Mouse (Mus musculus) MEL (cell line): ENCODE measurements around the gene Prkce. TPM values are rescaled to one million over a fixed set of nuclear protein-coding genes. Genes with fewer than 3 reads are reported as not detected.

ENCODE experiments used
- DNase-seq: peaks from one replicate; pipeline ENCODE4 v3.0.0; 2011; ENCODE audit warnings: low read depth, low spot score
- H3K27ac ChIP-seq: 2 replicates; pipeline ENCODE4 v1.5.1; 2012; ENCODE audit warnings: low read depth, mild to moderate bottlenecking, control low read depth, low read length, moderate library complexity; ENCODE audit not compliant: control insufficient read depth
- H3K27me3 ChIP-seq, 2 experiments: fragments of 150-350 bp in 1 of 2; sonication (generic) in 1 of 2; 2 replicates each; pipeline ENCODE4 v1.6.1; 2012; ENCODE audit warnings: low read length in 2 of 2, mild to moderate bottlenecking in 2 of 2, improper control_type of control experiment in 1 of 2, moderate library complexity in 1 of 2; ENCODE audit not compliant: insufficient read depth in 2 of 2, control insufficient read depth in 1 of 2
- H3K36me3 ChIP-seq, 2 experiments: 2 replicates each; pipeline ENCODE4 v1.6.1; 2012 to 2014; ENCODE audit warnings: low read length in 2 of 2, improper control_type of control experiment in 1 of 2, inconsistent platforms in 1 of 2, mild to moderate bottlenecking in 1 of 2; ENCODE audit not compliant: insufficient read depth in 2 of 2, control insufficient read depth in 1 of 2
- H3K4me1 ChIP-seq, 2 experiments: fragments of 150-350 bp in 1 of 2; sonication (generic) in 1 of 2; 2 replicates each; pipeline ENCODE4 v1.6.1; 2012; ENCODE audit warnings: low read length in 2 of 2, improper control_type of control experiment in 1 of 2, mild to moderate bottlenecking in 1 of 2; ENCODE audit not compliant: insufficient read depth in 2 of 2, control insufficient read depth in 1 of 2
- H3K4me3 ChIP-seq, 2 experiments: fragments of 150-350 bp in 1 of 2; sonication (generic) in 1 of 2; 2 replicates each; pipeline ENCODE4 v1.5.1; 2012; ENCODE audit warnings: low read depth in 2 of 2, low read length in 2 of 2, mild to moderate bottlenecking in 2 of 2, moderate library complexity in 2 of 2, control low read depth in 1 of 2, improper control_type of control experiment in 1 of 2; ENCODE audit not compliant: control insufficient read depth in 1 of 2, insufficient read depth in 1 of 2
- H3K79me2 ChIP-seq: 2 replicates; pipeline ENCODE4 v1.6.1; 2012; ENCODE audit warnings: mild to moderate bottlenecking, low read length, moderate library complexity; ENCODE audit not compliant: control insufficient read depth, poor library complexity, insufficient read depth
- H3K9ac ChIP-seq: 2 replicates; pipeline ENCODE4 v1.6.1; 2012; ENCODE audit warnings: low read depth, mild to moderate bottlenecking, control low read depth, low read length, moderate library complexity; ENCODE audit not compliant: control insufficient read depth, poor library complexity, severe bottlenecking
- H3K9me3 ChIP-seq: fragments of 150-350 bp; sonication (generic); replicated peaks from 2 replicates; pipeline ENCODE4 v1.6.1; 2012; ENCODE audit warnings: mild to moderate bottlenecking, low read length, improper control_type of control experiment, moderate library complexity; ENCODE audit not compliant: insufficient read depth
- CHD2 ChIP-seq: IDR thresholded peaks from 2 replicates; pipeline ENCODE4 v1.6.1; 2011; ENCODE audit warnings: low read length, improper control_type of control experiment
- CTCF ChIP-seq, 3 experiments: IDR thresholded peaks in 2 of 3; conservative IDR thresholded peaks in 1 of 3; 2 replicates each; pipeline ENCODE4 v1.5.1; 2011 to 2012; ENCODE audit warnings: low read length in 3 of 3, low read depth in 2 of 3, mild to moderate bottlenecking in 2 of 3, improper control_type of control experiment in 1 of 3, inconsistent platforms in 1 of 3, mixed read lengths in 1 of 3, moderate library complexity in 1 of 3; ENCODE audit not compliant: control insufficient read depth in 1 of 3, insufficient read depth in 1 of 3, poor library complexity in 1 of 3, severe bottlenecking in 1 of 3
- E2F4 ChIP-seq: IDR thresholded peaks from 2 replicates; pipeline ENCODE4 v1.6.1; 2011; ENCODE audit warnings: low read depth, low read length, improper control_type of control experiment, borderline replicate concordance
- EP300 ChIP-seq, 2 experiments: IDR thresholded peaks; 2 replicates each; pipeline ENCODE4 v1.6.1; 2011; ENCODE audit warnings: improper control_type of control experiment in 2 of 2, low read length in 2 of 2, low read depth in 1 of 2, mild to moderate bottlenecking in 1 of 2
- GABPA ChIP-seq: IDR thresholded peaks from 2 replicates; pipeline ENCODE4 v1.6.1; 2012; ENCODE audit warnings: low read depth, mild to moderate bottlenecking, inconsistent platforms, low read length, improper control_type of control experiment, moderate library complexity
- JUND ChIP-seq: IDR thresholded peaks from 2 replicates; pipeline ENCODE4 v1.6.1; 2011; ENCODE audit warnings: low read depth, mild to moderate bottlenecking, improper control_type of control experiment, low read length
- KAT2A ChIP-seq: conservative IDR thresholded peaks from 2 replicates; pipeline ENCODE4 v1.6.1; 2012; ENCODE audit warnings: low read depth, low read length, improper control_type of control experiment, inconsistent platforms
- MAX ChIP-seq: IDR thresholded peaks from 2 replicates; pipeline ENCODE4 v1.6.1; 2011; ENCODE audit warnings: low read length, improper control_type of control experiment
- MAZ ChIP-seq: IDR thresholded peaks from 2 replicates; pipeline ENCODE4 v1.6.1; 2012; ENCODE audit warnings: low read depth, mild to moderate bottlenecking, inconsistent platforms, low read length, improper control_type of control experiment
- MEF2A ChIP-seq: IDR thresholded peaks from 2 replicates; pipeline ENCODE4 v1.6.1; 2014; ENCODE audit warnings: low read depth, mild to moderate bottlenecking, inconsistent platforms, low read length, improper control_type of control experiment; ENCODE audit not compliant: poor library complexity, insufficient replicate concordance, severe bottlenecking; ENCODE audit errors: extremely low read depth
- MYB ChIP-seq: IDR thresholded peaks from 2 replicates; pipeline ENCODE4 v1.6.1; 2011; ENCODE audit warnings: mild to moderate bottlenecking, low read depth, low read length, improper control_type of control experiment
- NELFE ChIP-seq: IDR thresholded peaks from 2 replicates; pipeline ENCODE4 v1.6.1; 2011; ENCODE audit warnings: low read depth, low read length, improper control_type of control experiment
- NRF1 ChIP-seq: IDR thresholded peaks from 2 replicates; pipeline ENCODE4 v1.6.1; 2014; ENCODE audit warnings: low read depth, mild to moderate bottlenecking, inconsistent platforms, low read length, improper control_type of control experiment, moderate library complexity; ENCODE audit not compliant: poor library complexity, insufficient read depth, severe bottlenecking
- POLR2A ChIP-seq, 2 experiments: IDR thresholded peaks; 2 replicates each; pipeline ENCODE4 v1.6.1; 2011 to 2012; ENCODE audit warnings: low read length in 2 of 2, mild to moderate bottlenecking in 2 of 2, control low read depth in 1 of 2, improper control_type of control experiment in 1 of 2, low read depth in 1 of 2, moderate library complexity in 1 of 2; ENCODE audit not compliant: control insufficient read depth in 1 of 2, insufficient read depth in 1 of 2, poor library complexity in 1 of 2
- POLR2AphosphoS2 ChIP-seq: IDR thresholded peaks from 2 replicates; pipeline ENCODE4 v1.6.1; 2011; ENCODE audit warnings: low read length, improper control_type of control experiment
- POLR2AphosphoS5 ChIP-seq: IDR thresholded peaks from 2 replicates; pipeline ENCODE4 v1.6.1; 2012; ENCODE audit warnings: low read depth, borderline replicate concordance, mild to moderate bottlenecking, inconsistent platforms, low read length, moderate library complexity, mixed read lengths
- RAD21 ChIP-seq: IDR thresholded peaks from 2 replicates; pipeline ENCODE4 v1.6.1; 2011; ENCODE audit warnings: mild to moderate bottlenecking, low read depth, low read length, improper control_type of control experiment
- RCOR1 ChIP-seq: IDR thresholded peaks from 2 replicates; pipeline ENCODE4 v1.6.1; 2012; ENCODE audit warnings: low read depth, mild to moderate bottlenecking, inconsistent platforms, low read length, improper control_type of control experiment
- SIN3A ChIP-seq: IDR thresholded peaks from 2 replicates; pipeline ENCODE4 v1.6.1; 2012; ENCODE audit warnings: low read length, improper control_type of control experiment, inconsistent platforms
- SMC3 ChIP-seq: IDR thresholded peaks from 2 replicates; pipeline ENCODE4 v1.6.1; 2011; ENCODE audit warnings: low read depth, low read length, improper control_type of control experiment
- TAL1 ChIP-seq: IDR thresholded peaks from 2 replicates; pipeline ENCODE4 v1.6.1; 2012; ENCODE audit warnings: mild to moderate bottlenecking, inconsistent platforms, low read length, moderate library complexity, mixed read lengths
- UBTF ChIP-seq: IDR thresholded peaks from 2 replicates; pipeline ENCODE4 v1.6.1; 2012; ENCODE audit warnings: low read depth, mild to moderate bottlenecking, inconsistent platforms, low read length, improper control_type of control experiment, moderate library complexity, borderline replicate concordance; ENCODE audit not compliant: insufficient read depth
- USF2 ChIP-seq, 2 experiments: IDR thresholded peaks; 2 replicates each; pipeline ENCODE4 v1.6.1; 2011 to 2012; ENCODE audit warnings: improper control_type of control experiment in 2 of 2, low read length in 2 of 2, borderline replicate concordance in 1 of 2, inconsistent platforms in 1 of 2, low read depth in 1 of 2, mild to moderate bottlenecking in 1 of 2; ENCODE audit not compliant: insufficient read depth in 1 of 2
- ZKSCAN1 ChIP-seq: IDR thresholded peaks from 2 replicates; pipeline ENCODE4 v1.6.1; 2012; ENCODE audit warnings: low read depth, mild to moderate bottlenecking, inconsistent platforms, low read length, improper control_type of control experiment, moderate library complexity
- ZMIZ1 ChIP-seq: IDR thresholded peaks from 2 replicates; pipeline ENCODE4 v1.6.1; 2012; ENCODE audit warnings: low read depth, mild to moderate bottlenecking, inconsistent platforms, low read length, improper control_type of control experiment, moderate library complexity
- ZNF384 ChIP-seq: IDR thresholded peaks from 2 replicates; pipeline ENCODE4 v1.6.1; 2012; ENCODE audit warnings: low read depth, mild to moderate bottlenecking, inconsistent platforms, low read length, improper control_type of control experiment
- polyA plus RNA-seq, 2 experiments: library from polyadenylated mRNA; stranded (reverse) in 1 of 2; unstranded in 1 of 2; fragments of >175 nt in 1 of 2; fragments of >200 nt in 1 of 2; gene quantifications; 2 replicates each; pipeline versions ENCODE4 v1.2.1 to v1.2.4; 2012; ENCODE audit warnings: low replicate concordance in 2 of 2, low read depth in 1 of 2; ENCODE audit not compliant: insufficient read length in 2 of 2, insufficient read depth in 1 of 2, missing spikeins in 1 of 2
- total RNA-seq: library from RNA; depleted of rRNA; stranded (reverse); fragments of 300-350 nt; gene quantifications from 2 replicates; pipeline ENCODE4 v1.2.3, GENCODE M21; 2012

Gene Prkce
- total and polyA plus RNA-seq, 3 experiments: 3.0 to 5.3 TPM; not detected in 1

DNA sequence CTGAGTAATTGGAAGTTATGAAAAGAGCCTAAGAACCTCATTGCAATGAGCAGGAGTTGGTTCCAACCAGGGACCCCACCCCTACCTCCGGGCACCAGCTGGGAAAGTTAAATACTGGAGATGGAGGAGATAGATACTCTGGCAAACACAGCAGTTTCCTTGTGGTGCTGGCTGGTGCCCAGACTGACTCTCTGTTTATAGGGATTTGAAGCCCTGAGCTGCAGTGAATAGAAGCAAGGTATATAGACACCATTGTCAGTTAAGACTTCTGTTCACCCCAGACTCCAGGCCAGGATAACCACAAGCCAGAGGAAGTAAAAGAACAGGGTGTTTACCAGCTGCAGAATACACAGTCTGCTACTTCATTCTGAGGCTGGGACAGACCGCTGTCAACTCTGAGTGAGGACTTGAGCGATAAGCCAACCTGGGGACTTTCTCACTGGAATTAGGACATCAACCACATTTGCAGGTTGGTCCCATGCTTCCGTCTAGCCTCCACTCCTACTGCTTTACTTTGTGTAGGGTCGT, 110.5 kb downstream of the Prkce start:
- Histone ChIP-seq H3K4me3 (no peak overlapping the region), H3K9ac (no peak overlapping the region), H3K9me3 (no peaks in the 10 kb centered on the region), H3K36me3 (peaks cover 0 to 5% of the 10 kb centered on the region in 2 experiments; a peak in 1 of 4 replicates), H3K27ac (no peak overlapping the region), H3K27me3 (no peaks in the 10 kb centered on the region), H3K79me2 (no peaks in the 10 kb centered on the region), H3K4me1 (peaks cover 2 to 9% of the 10 kb centered on the region in 2 experiments; a peak in 3 of 4 replicates)
- no peak for TF ChIP-seq POLR2AphosphoS2
- TF ChIP-seq ZMIZ1: no peak
- no peak for TF ChIP-seq SIN3A
- TF ChIP-seq USF2 (IDR thresholded peaks at IDR 0.05; ENCODE audit: borderline replicate concordance in 1 of 2, insufficient read depth in 1 of 2, low read depth in 1 of 2, low read length in 2 of 2): no peak
- TF ChIP-seq ZNF384: no peak
- no peak for TF ChIP-seq MAX
- TF ChIP-seq RAD21: no peak
- no peak for TF ChIP-seq UBTF
- no peak for TF ChIP-seq POLR2A (IDR thresholded peaks at IDR 0.05; ENCODE audit: control insufficient read depth in 1 of 2, insufficient read depth in 1 of 2, low read depth in 1 of 2, low read length in 2 of 2, poor library complexity in 1 of 2)
- TF ChIP-seq E2F4: no peak
- no peak for TF ChIP-seq RCOR1
- no peak for TF ChIP-seq CHD2
- no peak for TF ChIP-seq MAZ
- TF ChIP-seq TAL1: no peak
- peak; percentile 32 for DNase-seq

DNA sequence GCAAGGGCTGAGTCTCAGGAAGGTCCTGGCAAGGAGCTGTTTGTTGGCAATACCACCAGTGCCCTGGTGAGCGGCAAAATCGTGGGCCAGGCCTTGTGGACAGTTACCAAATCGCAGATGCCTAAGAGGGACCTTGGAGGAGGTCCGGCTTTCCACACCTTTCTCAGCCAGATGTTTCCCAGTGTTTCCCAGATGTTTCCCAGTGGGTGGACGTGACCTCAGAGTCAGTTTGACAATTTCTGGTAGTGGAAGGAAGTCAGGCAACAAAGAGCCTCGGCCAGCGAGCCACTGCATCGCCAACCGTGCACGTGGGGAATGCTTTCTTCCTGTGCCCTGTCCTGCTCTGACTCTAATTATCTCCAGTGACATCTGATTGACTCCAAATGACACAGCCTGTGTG, 112.2 kb downstream of the Prkce start:
- Histone ChIP-seq H3K36me3 (0 out of 4 replicates have a peak, but pooled peaks cover 0 to 2% of the 10 kb centered on the region in 2 experiments), H3K27ac (no peak overlapping the region), H3K9me3 (no peaks in the 10 kb centered on the region), H3K4me1 (peaks cover 0 to 5% of the 10 kb centered on the region in 2 experiments; a peak in 1 of 4 replicates), H3K79me2 (no peaks in the 10 kb centered on the region), H3K27me3 (no peaks in the 10 kb centered on the region), H3K9ac (no peak overlapping the region), H3K4me3 (no peak overlapping the region)
- no peak for TF ChIP-seq POLR2AphosphoS5
- TF ChIP-seq MYB: no peak
- no peak for TF ChIP-seq KAT2A
- no peak for TF ChIP-seq MAX
- TF ChIP-seq CTCF (IDR thresholded peaks at IDR 0.05 in 2 of 3, conservative IDR thresholded peaks at IDR 0.05 in 1 of 3; ENCODE audit: control insufficient read depth in 1 of 3, insufficient read depth in 1 of 3, low read depth in 2 of 3, low read length in 3 of 3, poor library complexity in 1 of 3, severe bottlenecking in 1 of 3): no peak
- no peak for TF ChIP-seq RAD21
- TF ChIP-seq NELFE: no peak
- no peak for TF ChIP-seq MEF2A
- TF ChIP-seq E2F4: no peak
- no peak for TF ChIP-seq JUND
- no peak for TF ChIP-seq RCOR1
- TF ChIP-seq NRF1: no peak
- no peak for TF ChIP-seq EP300 (IDR thresholded peaks at IDR 0.05; ENCODE audit: low read depth in 1 of 2, low read length in 2 of 2)
- TF ChIP-seq SMC3: no peak
- TF ChIP-seq GABPA: no peak
- no peak for TF ChIP-seq ZKSCAN1
- no peak for DNase-seq
